Mouse (Mus musculus) adrenal gland, postnatal 25 days (tissue): ENCODE measurements at regions not wholly inside any gene's neighbourhood (a gene's known extent, or its start where the extent isn't known, plus 50 kb on each side); places are given as distances from the start of the nearest gene placed in this dataset.

ENCODE experiments used
- DNase-seq: peaks from one replicate; pipeline ENCODE4 v3.0.0; 2021; ENCODE audit warnings: mixed read lengths

GRCm38 (mm10) chr8:35991936-35992603 is 226.5 kb downstream of the Gm19410 start:
- no peak for DNase-seq

DNA sequence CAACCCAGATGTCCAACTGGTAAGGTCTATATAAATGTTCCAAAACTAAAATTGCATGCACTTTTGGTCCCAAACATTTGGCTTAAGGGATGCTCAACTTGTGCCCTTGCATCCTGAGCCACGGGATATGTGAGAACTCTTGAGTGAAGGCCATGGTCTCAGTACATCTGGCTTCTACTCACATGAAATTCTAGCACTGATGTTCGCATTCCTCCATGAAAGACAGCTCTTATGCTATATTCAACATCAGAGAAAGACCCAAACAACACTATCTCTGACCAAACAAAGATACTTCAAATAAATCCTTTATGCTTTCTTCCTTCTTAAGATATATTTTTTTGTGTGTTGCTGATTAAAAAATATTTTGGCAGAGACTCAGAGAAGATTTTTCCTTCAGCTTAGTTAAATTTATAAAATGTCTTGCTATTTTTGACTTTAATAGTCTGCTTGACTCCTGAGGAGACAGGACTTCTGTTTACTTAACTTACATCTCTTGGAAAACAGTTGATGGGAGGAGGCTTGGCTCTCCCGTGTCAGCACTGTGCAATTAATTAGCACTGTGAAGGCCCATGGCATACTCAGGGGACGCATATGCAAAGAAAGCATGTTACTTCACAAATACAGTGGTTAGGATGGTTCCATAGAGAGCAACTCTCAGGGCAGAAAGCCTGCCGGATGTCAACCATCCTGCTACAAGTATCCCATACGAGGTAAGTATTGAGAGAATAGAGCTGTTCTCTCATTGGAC is 230.9 kb downstream of the Gm19410 start:
- no peak for DNase-seq

- no peak for DNase-seq
Measured at GRCm38 (mm10) chr8:35999584-35999983, 234.0 kb downstream of the Gm19410 start.

- DNase-seq = no peak
Measured at GRCm38 (mm10) chr8:36004387-36004786, 238.8 kb downstream of the Gm19410 start.

DNA sequence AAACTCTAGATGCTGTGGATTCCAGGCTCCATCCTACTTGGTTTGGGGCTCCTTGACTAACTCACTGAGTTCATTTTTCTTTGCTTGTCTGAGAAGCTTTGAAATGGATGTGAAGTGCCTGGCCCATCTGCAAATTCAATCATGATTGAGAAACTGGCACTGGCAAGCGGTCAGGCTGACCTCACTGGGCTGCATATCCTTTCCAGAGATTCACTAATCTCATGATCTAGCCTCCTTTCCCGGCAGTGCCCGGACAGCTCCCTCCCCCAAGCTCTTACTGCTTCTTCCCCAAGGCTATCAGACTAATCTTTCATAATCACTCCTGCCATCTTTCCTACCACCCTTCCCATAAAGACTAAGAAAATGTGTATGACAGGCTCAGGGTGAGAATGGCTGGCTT is 239.9 kb downstream of the Gm19410 start:
- DNase-seq = peak; percentile 7

DNA sequence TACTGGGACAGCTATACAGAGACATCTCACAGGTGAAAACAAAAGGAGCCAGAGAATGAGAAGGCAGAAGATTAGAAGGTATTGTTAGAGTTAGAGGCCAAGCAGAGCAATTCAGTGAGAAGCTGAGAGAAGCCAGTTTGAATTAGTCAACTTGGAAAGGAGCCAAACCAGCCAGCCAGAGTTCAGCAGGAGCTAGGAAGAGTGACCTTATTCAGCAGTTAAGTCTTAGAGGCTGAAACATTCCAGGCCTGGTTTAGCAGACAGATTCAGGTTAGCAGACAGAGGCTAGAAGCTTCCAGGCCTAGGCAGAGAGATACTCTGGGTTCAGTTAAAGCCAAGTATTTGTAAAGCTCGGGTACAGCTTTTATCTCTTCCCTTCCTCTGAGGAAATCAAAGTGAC is 242.1 kb downstream of the Gm19410 start:
- no peak for DNase-seq

DNA sequence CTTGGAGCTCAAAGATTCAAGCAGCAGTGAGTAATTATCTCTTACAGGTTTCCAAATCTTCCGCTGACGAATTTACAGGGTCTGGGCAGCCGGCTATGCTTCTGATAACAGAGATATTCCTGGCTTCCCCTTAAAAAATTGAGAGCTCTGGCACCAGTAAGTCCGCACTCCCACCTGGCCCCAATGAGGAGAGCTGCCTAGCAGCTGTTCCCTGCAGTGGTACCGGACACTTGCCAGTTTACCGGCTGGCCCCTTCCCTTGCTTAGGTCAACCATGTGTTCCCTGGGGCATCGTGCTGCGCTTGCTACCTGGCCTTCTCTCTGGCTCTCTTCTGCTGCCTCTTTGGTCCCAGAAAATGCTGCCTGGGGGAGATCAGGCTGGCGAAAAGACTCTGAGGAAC is 244.0 kb downstream of the Gm19410 start:
- no peak for DNase-seq

GRCm38 (mm10) chr8:36010446-36011217 is 245.0 kb downstream of the Gm19410 start:
- DNase-seq = no peak

DNA sequence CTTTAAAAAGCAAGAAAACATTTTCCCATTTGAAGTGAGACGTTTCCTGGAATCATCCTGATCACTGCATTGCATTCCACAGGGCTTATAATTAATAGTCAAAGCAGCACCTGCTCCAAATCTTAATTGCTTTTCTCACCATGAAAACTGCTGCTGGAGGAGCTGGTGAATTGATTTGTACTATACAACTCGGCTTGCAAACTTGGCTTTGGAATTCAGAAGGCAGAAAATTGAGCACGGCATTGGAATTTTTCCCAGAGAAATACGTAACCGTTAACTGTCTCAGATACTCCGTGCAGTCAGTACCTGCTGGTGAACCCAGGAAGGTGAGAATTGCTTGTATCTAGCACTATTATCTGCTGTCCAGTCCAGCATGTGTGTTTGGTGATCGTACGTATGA is 249.3 kb downstream of the Gm19410 start:
- DNase-seq = no peak

DNA sequence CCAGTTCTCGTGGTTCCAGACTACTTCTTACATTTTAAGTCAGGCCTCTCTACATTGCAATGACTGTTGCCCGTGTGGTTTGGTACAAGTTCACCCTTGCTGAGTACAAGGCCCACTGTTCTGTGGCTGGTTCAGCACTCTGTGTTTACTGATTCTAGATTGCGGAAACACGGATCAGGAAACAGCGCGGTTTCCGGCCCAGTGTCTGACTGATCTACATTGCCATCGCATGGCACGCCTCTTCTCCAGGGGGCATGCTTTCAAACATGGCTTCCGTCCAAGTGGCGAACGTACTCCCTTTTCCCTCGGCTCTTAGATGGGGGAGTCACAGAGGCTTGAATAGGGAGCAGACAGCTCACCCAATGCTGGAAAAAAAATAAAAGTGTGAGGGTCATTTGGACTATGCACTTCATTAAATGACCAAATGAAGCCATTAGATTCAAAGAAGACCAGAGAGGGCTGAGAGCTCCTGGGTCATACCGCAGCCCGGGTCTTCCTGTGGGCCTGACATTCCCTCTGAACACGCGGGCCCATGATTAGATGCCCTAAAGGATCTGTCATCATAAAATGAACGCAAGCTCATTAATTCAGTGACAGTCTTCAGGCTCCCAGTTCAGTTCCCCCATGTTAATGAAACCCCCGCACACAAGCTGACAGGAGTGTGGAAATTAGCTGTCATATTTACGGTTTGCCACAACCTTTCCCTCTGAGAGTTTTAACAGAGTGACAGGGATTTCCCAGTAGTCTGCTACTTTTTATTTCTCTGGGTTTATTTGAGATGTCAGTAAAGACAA is 250.9 kb downstream of the Gm19410 start:
- DNase-seq = no peak

- DNase-seq = no peak
Measured at GRCm38 (mm10) chr8:36018993-36019753, 253.6 kb downstream of the Gm19410 start.

- no peak for DNase-seq
Measured at GRCm38 (mm10) chr8:36019895-36020294, 254.3 kb downstream of the Gm19410 start.

- DNase-seq = no peak
Measured at GRCm38 (mm10) chr8:36027586-36027985, 262.0 kb downstream of the Gm19410 start.

- no peak for DNase-seq
Measured at GRCm38 (mm10) chr8:36028121-36028955, 262.7 kb downstream of the Gm19410 start.

- no peak for DNase-seq
Measured at GRCm38 (mm10) chr8:36029445-36029844, 263.9 kb downstream of the Gm19410 start.

DNA sequence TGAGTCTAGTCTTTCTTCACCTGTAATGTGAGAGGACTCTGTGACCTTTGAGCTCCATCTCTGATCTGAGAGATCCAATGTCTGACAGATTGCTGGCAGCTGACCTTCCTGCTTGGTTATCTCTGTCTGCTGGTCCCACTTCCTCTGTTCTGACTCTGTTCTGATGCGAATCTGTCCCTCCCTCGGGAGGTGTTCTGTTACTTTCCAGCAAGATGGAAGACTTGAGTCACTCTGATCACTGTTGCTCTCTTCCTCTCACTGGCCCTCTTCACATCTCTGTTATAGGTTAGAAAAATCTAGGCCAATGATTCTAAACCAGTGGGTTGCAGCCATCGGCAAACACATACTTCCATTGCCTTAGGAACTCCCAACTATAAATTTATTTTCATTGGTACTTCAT is 264.6 kb downstream of the Gm19410 start:
- no peak for DNase-seq

DNA sequence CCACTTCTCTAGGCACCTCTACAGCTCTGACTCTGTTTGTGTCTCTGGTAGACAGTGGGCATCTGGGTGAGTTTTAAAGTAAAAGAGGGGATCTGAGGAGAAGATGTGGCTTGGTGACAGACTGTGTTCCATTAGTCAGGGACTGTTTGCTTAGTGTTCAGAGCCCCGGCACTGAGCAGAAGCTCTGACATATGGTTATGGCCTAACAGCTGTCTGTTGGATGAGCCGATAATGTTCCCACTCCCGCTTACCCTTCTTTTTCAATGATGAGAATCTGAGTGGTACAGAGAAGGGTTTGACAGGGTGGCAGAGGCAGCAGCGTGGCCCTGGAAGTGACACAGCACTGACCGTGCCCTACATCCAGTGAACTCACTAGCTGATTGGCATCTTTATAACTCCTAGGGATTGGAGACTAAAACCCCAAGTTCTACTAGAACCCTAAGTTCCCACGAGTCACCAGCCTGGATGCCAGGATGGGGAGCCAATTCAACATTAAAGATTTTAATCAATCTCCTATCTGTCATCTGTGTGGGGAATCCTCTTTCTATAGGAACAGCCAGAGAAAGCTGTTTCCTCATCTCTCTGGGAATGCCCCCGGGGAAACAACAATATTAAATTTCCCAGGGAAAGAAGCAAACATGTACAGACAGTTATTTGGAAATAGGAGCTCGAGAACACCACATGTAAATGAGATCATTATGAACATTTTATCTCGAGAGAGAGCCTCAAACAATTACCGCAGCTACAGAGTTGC is 266.6 kb downstream of the Gm19410 start:
- DNase-seq = no peak

GRCm38 (mm10) chr8:36035339-36035738 is 269.7 kb downstream of the Gm19410 start:
- no peak for DNase-seq

DNA sequence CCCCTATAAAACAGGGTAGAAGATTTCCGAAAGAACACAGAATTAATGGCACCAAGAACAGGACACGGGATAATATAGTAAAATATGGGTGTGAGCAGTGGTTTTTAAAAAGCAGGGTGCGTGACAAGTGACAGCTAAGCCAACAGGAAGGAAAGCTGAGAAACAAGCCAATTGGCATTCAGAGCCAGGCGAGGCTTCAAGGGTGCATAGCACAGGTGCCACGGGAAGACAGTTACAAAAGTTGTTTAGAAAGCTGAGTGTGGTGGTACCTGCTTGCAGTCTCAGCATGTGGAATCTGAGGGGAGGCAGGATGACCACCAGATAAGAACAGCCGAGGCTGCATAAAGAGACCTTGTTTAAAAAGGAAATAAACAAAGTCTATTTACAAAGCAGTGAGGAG is 270.7 kb downstream of the Gm19410 start:
- DNase-seq = no peak
